Mouse (Mus musculus) G1E (cell line): ENCODE data around the gene Aqp9. TPM values are rescaled to one million over a fixed set of nuclear protein-coding genes. Genes with fewer than 3 reads are reported as not detected.

Experiments
- ATAC-seq: 2 replicates; pipeline ENCODE4 v1.8.0; 2016; ENCODE audit warnings: mild to moderate bottlenecking; ENCODE audit not compliant: insufficient number of reproducible peaks, poor library complexity, low FRiP score, severe bottlenecking; ENCODE audit errors: extremely low read depth
- DNase-seq: peaks from one replicate; pipeline ENCODE4 v3.0.0; 2012; ENCODE audit warnings: low spot score
- H3K27me3 ChIP-seq: 2 replicates; pipeline ENCODE4 v1.6.1; 2012; ENCODE audit warnings: mild to moderate bottlenecking, low read length, inconsistent platforms; ENCODE audit not compliant: insufficient read depth
- H3K36me3 ChIP-seq: replicated peaks from 2 replicates; pipeline ENCODE3; 2012; ENCODE audit warnings: mild to moderate bottlenecking, inconsistent platforms
- H3K4me1 ChIP-seq: 2 replicates; pipeline ENCODE4 v1.6.1; 2012; ENCODE audit warnings: low read depth, low read length, inconsistent platforms, mixed read lengths; ENCODE audit not compliant: insufficient read depth
- H3K4me3 ChIP-seq: 2 replicates; pipeline ENCODE4 v1.5.1; 2012; ENCODE audit warnings: low read depth, mild to moderate bottlenecking, inconsistent platforms, low read length, moderate library complexity, mixed read lengths
- H3K9me3 ChIP-seq: replicated peaks from 2 replicates; pipeline ENCODE4 v1.6.1; 2012; ENCODE audit warnings: inconsistent platforms
- CTCF ChIP-seq: IDR thresholded peaks from 2 replicates; pipeline ENCODE4 v1.5.1; 2012; ENCODE audit warnings: low read depth, low read length, inconsistent platforms, mixed read lengths
- GATA1 ChIP-seq: IDR thresholded peaks from 2 replicates; pipeline ENCODE4 v1.6.1; 2012; ENCODE audit warnings: borderline replicate concordance, low read length, inconsistent platforms, mixed read lengths
- GATA2 ChIP-seq: IDR thresholded peaks from 2 replicates; pipeline ENCODE4 v1.6.1; 2012; ENCODE audit warnings: low read depth, low read length, inconsistent platforms, borderline replicate concordance
- POLR2AphosphoS5 ChIP-seq: IDR thresholded peaks from 2 replicates; pipeline ENCODE4 v1.6.1; 2012; ENCODE audit warnings: low read depth, low read length, inconsistent platforms; ENCODE audit not compliant: insufficient replicate concordance
- TAL1 ChIP-seq: conservative IDR thresholded peaks from 2 replicates; pipeline ENCODE4 v1.6.1; 2012; ENCODE audit warnings: low read depth, low read length, inconsistent platforms, mixed read lengths
- polyA plus RNA-seq: library from polyadenylated mRNA; stranded (reverse); fragments of >175 nt; gene quantifications from 2 replicates; pipeline ENCODE4 v1.2.3, GENCODE M21; 2012
- total RNA-seq, 2 experiments: library from RNA; stranded (forward) in 1 of 2; stranded (reverse) in 1 of 2; fragments of 200-1000 nt in 1 of 2; fragments of >200 nt in 1 of 2; fragmentation: Nextera tagmentation in 1 of 2; gene quantifications; 2 replicates each; pipeline ENCODE4 v1.2.3; 2014 to 2017

The Aqp9 gene
- total RNA-seq (2014; fragmentation: Nextera tagmentation) (2.8 and 4.9 TPM in 2 replicates), total RNA-seq (2017) (1.9 and 2.2 TPM in 2 replicates), polyA plus RNA-seq (0.04 and 0.05 TPM in 2 replicates)

- H3K36me3 ChIP-seq = no peaks in the 10 kb centered on the region
- TF ChIP-seq TAL1 (no peak), POLR2AphosphoS5 (no peak), GATA2 (no peak), CTCF (no peak), GATA1 (no peak)
- H3K9me3 ChIP-seq = no peaks in the 10 kb centered on the region
- H3K27me3 ChIP-seq = 0 out of 2 replicates have a peak, but pooled peaks cover 2% of the 10 kb centered on the region
- H3K4me3 ChIP-seq = no peak within 1 kb of the TSS
- DNase-seq (no peak), ATAC-seq (no peak)
- H3K4me1 ChIP-seq = peaks cover 53% of the 10 kb centered on the region
Measured at GRCm38 (mm10) chr9:71168511-71168910, at the start of gene Aqp9. Aqp9 (minus strand) TSS chr9:71168682.

- DNase-seq = no peak
- Histone ChIP-seq H3K4me1 (no peaks in the 10 kb centered on the region), H3K9me3 (peaks cover 16% of the 10 kb centered on the region), H3K27me3 (peaks cover 14% of the 10 kb centered on the region), H3K36me3 (no peaks in the 10 kb centered on the region), H3K4me3 (no peak overlapping the region)
- ATAC-seq = no peak
- no peak for TF ChIP-seq GATA1
- TF ChIP-seq POLR2AphosphoS5 = no peak
- no peak for TF ChIP-seq TAL1
- no peak for TF ChIP-seq GATA2
Measured at GRCm38 (mm10) chr9:71217793-71218095, 49.3 kb upstream of the Aqp9 start.

DNA sequence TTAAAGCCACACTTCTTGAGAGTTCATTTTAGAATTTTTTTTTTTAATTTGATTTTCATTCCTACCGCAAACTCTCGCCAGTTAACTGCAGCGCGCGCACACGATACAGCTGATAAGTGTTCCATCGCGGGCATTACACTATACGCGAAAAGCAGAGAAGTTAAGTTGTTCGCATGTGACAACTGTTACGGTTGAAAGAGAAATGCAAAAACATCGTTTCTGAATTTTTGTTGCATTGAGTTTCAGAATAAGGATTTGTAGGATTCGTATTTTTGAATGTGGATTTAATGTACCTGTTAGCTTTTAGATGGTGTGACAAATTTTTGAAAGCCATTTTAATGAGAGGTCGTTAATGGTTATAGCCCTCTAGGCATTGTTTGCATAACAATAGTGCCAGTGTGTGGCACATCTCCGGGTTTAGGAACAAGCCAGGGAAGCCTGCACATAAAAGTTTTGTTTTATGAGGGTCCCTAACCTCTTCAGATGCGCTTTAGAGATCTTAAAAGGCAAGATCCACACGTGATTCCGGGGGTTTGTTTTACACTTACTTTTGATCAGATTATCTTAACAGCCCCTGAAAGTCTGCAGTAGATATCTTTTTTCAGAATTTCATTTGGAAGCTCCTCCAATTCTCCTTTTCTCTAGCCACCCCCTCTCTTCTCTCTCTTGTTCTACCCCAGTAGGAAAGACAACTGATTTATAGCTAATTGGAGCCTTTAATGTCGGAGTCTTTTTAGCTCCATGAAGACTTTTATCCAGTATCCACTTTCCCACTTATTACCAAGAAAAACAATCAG lies 48.7 kb upstream of the Aqp9 start:
- ATAC-seq (no peak), DNase-seq (no peak)
- TF ChIP-seq GATA2 = no peak
- no peak for TF ChIP-seq POLR2AphosphoS5
- TF ChIP-seq CTCF = no peak
- TF ChIP-seq TAL1 = no peak
- TF ChIP-seq GATA1 = no peak
- H3K4me1 ChIP-seq = no peaks in the 10 kb centered on the region
- H3K9me3 ChIP-seq = peaks cover 16% of the 10 kb centered on the region
- H3K36me3 ChIP-seq = no peaks in the 10 kb centered on the region
- no peak overlapping the region for H3K4me3 ChIP-seq
- H3K27me3 ChIP-seq = peaks cover 14% of the 10 kb centered on the region

GRCm38 (mm10) chr9:71216036-71216995 lies 47.8 kb upstream of the Aqp9 start:
- no peak for TF ChIP-seq POLR2AphosphoS5
- no peak for TF ChIP-seq TAL1
- Histone ChIP-seq H3K9me3 (peaks cover 16% of the 10 kb centered on the region), H3K4me1 (no peaks in the 10 kb centered on the region), H3K36me3 (no peaks in the 10 kb centered on the region), H3K4me3 (no peak overlapping the region; the same call in 1 of the 2 replicates), H3K27me3 (peaks cover 14% of the 10 kb centered on the region)
- ATAC-seq (no peak), DNase-seq (no peak)

- Histone ChIP-seq H3K9me3 (peaks cover 16% of the 10 kb centered on the region), H3K27me3 (peaks cover 14% of the 10 kb centered on the region), H3K4me3 (no peak within 1 kb of the TSS; the same call in 1 of the 2 replicates), H3K4me1 (no peaks in the 10 kb centered on the region), H3K36me3 (no peaks in the 10 kb centered on the region)
- TF ChIP-seq TAL1 = no peak
- no peak for TF ChIP-seq GATA2
- TF ChIP-seq POLR2AphosphoS5 = no peak
- no peak for TF ChIP-seq GATA1
- TF ChIP-seq CTCF = no peak
- no peak for ATAC-seq
- no peak for DNase-seq
Measured at GRCm38 (mm10) chr9:71215248-71216035, 47.0 kb upstream of the Aqp9 start, which contains the start of gene Aldh1a2. Aldh1a2 (plus strand) TSS chr9:71215789.

DNA sequence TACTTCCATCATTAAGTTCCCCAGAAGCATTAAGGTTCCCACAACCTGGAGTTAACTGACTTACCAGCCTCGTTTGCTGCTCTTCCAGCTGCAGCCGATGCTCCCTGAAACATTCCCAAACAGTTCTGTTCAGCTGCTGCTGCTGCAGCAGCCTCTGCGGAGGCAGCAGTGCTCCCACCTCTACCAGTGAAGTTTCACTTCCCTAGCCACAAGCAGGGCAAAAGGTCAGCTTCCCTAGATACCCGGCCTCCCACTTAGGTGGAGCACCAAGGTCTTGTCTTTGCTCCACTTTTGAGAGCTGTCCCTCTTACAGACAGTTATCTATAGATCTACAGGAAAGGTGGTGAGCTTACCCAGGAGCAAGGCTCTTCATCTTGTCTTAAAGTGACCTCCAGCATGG lies 45.2 kb upstream of the Aqp9 start:
- no peak overlapping the region for H3K4me3 ChIP-seq
- no peak for DNase-seq
- TF ChIP-seq GATA1 (no peak), POLR2AphosphoS5 (no peak), GATA2 (no peak), CTCF (no peak), TAL1 (no peak)
- peaks cover 12% of the 10 kb centered on the region for H3K27me3 ChIP-seq
- H3K36me3 ChIP-seq = no peaks in the 10 kb centered on the region
- peaks cover 16% of the 10 kb centered on the region for H3K9me3 ChIP-seq
- no peaks in the 10 kb centered on the region for H3K4me1 ChIP-seq
- ATAC-seq = no peak
